Mouse (Mus musculus) lung, postnatal 10 days (tissue): ENCODE data around the gene Sec14l5.

ENCODE experiments used
- DNase-seq: peaks from one replicate; pipeline ENCODE4 v3.0.0; 2021

Gene Sec14l5

GRCm38 (mm10) chr16:5155014-5155413, 8.1 kb downstream of the Sec14l5 start:
- no peak for DNase-seq

- no peak for DNase-seq
Measured at GRCm38 (mm10) chr16:5156495-5156894, 9.6 kb downstream of the Sec14l5 start.

GRCm38 (mm10) chr16:5157113-5157512, 10.2 kb downstream of the Sec14l5 start:
- DNase-seq, result no peak

- no peak for DNase-seq
Measured at GRCm38 (mm10) chr16:5159248-5159647, 12.3 kb downstream of the Sec14l5 start.

- no peak for DNase-seq
Measured at GRCm38 (mm10) chr16:5164327-5164726, 17.4 kb downstream of the Sec14l5 start.

GRCm38 (mm10) chr16:5168038-5168437, 21.1 kb downstream of the Sec14l5 start:
- no peak for DNase-seq

GRCm38 (mm10) chr16:5168829-5169228, 21.9 kb downstream of the Sec14l5 start:
- peak; percentile 11 for DNase-seq

GRCm38 (mm10) chr16:5172636-5173035, 25.7 kb downstream of the Sec14l5 start:
- DNase-seq, result peak; percentile 14

GRCm38 (mm10) chr16:5183310-5183975, 36.5 kb downstream of the Sec14l5 start:
- no peak for DNase-seq

- no peak for DNase-seq
Measured at GRCm38 (mm10) chr16:5184101-5184500, 37.2 kb downstream of the Sec14l5 start.

- no peak for DNase-seq
Measured at GRCm38 (mm10) chr16:5184956-5185355, 38.0 kb downstream of the Sec14l5 start.

GRCm38 (mm10) chr16:5185691-5186090, 38.8 kb downstream of the Sec14l5 start:
- DNase-seq, result no peak

GRCm38 (mm10) chr16:5186234-5186633, 39.3 kb downstream of the Sec14l5 start:
- no peak for DNase-seq

- DNase-seq, result peak; percentile 82
Measured at GRCm38 (mm10) chr16:5195080-5195479, 48.2 kb downstream of the Sec14l5 start.

- peak; percentile 76 for DNase-seq
Measured at GRCm38 (mm10) chr16:5202681-5203080, 55.8 kb downstream of the Sec14l5 start.

GRCm38 (mm10) chr16:5203200-5203599, 56.3 kb downstream of the Sec14l5 start:
- DNase-seq, result no peak

- DNase-seq, result peak; percentile 85
Measured at GRCm38 (mm10) chr16:5203668-5204433, 56.9 kb downstream of the Sec14l5 start, which contains the start of gene Nagpa. Gene Nagpa (minus strand): TSS chr16:5204012.

GRCm38 (mm10) chr16:5205431-5205970, 58.6 kb downstream of the Sec14l5 start:
- no peak for DNase-seq

- no peak for DNase-seq
Measured at GRCm38 (mm10) chr16:5206051-5206450, 59.1 kb downstream of the Sec14l5 start.

- no peak for DNase-seq
Measured at GRCm38 (mm10) chr16:5210365-5210764, 63.5 kb downstream of the Sec14l5 start.

GRCm38 (mm10) chr16:5212150-5212549, 65.2 kb downstream of the Sec14l5 start:
- no peak for DNase-seq

- DNase-seq, result no peak
Measured at GRCm38 (mm10) chr16:5214126-5214525, 67.2 kb downstream of the Sec14l5 start.

GRCm38 (mm10) chr16:5216686-5217085, 69.8 kb downstream of the Sec14l5 start:
- no peak for DNase-seq
